Mouse (Mus musculus): ENCODE measurements around the gene Sptssb.

The Sptssb gene

GRCm38 (mm10) chr3:69859858-69860588 is at the start of gene Sptssb:
Sptssb (minus strand) TSS chr3:69859940.
- no peak for DNase-seq (ENCODE audit: low spot score)

GRCm38 (mm10) chr3:69908074-69908473 is 48.3 kb upstream of the Sptssb start:
- peak; percentile 66 for DNase-seq (ENCODE audit: low spot score)

GRCm38 (mm10) chr3:69907564-69907963 is 47.8 kb upstream of the Sptssb start:
- DNase-seq (ENCODE audit: low spot score) = no peak

GRCm38 (mm10) chr3:69902787-69903477 is 43.2 kb upstream of the Sptssb start:
- no peak for DNase-seq (ENCODE audit: low spot score)

- DNase-seq (ENCODE audit: low spot score) = no peak
Observed at GRCm38 (mm10) chr3:69902382-69902781, 42.6 kb upstream of the Sptssb start.

- no peak for DNase-seq (ENCODE audit: low spot score)
Observed at GRCm38 (mm10) chr3:69901874-69902381, 42.2 kb upstream of the Sptssb start.

- no peak for DNase-seq (ENCODE audit: low spot score)
Observed at GRCm38 (mm10) chr3:69900335-69900734, 40.6 kb upstream of the Sptssb start.

- DNase-seq (ENCODE audit: low spot score) = peak; percentile 50
Observed at GRCm38 (mm10) chr3:69897917-69898594, 38.3 kb upstream of the Sptssb start.

- no peak for DNase-seq (ENCODE audit: low spot score)
Observed at GRCm38 (mm10) chr3:69895516-69895915, 35.8 kb upstream of the Sptssb start.

GRCm38 (mm10) chr3:69892187-69893094 is 32.7 kb upstream of the Sptssb start:
- no peak for DNase-seq (ENCODE audit: low spot score)

GRCm38 (mm10) chr3:69885866-69886265 is 26.1 kb upstream of the Sptssb start:
- no peak for DNase-seq (ENCODE audit: low spot score)

GRCm38 (mm10) chr3:69883710-69884109 is 24.0 kb upstream of the Sptssb start:
- DNase-seq (ENCODE audit: low spot score) = no peak

GRCm38 (mm10) chr3:69877538-69877937 is 17.8 kb upstream of the Sptssb start:
- no peak for DNase-seq (ENCODE audit: low spot score)

- no peak for DNase-seq (ENCODE audit: low spot score)
Observed at GRCm38 (mm10) chr3:69874721-69875120, 15.0 kb upstream of the Sptssb start.

- DNase-seq (ENCODE audit: low spot score) = no peak
Observed at GRCm38 (mm10) chr3:69872661-69873327, 13.1 kb upstream of the Sptssb start.

- no peak for DNase-seq (ENCODE audit: low spot score)
Observed at GRCm38 (mm10) chr3:69871174-69871573, 11.4 kb upstream of the Sptssb start.

GRCm38 (mm10) chr3:69869702-69870101 is 10.0 kb upstream of the Sptssb start:
- no peak for DNase-seq (ENCODE audit: low spot score)

- no peak for DNase-seq (ENCODE audit: low spot score)
Observed at GRCm38 (mm10) chr3:69861789-69862395, 2.2 kb upstream of the Sptssb start.

- DNase-seq (ENCODE audit: low spot score) = no peak
Observed at GRCm38 (mm10) chr3:69860589-69861521, 1.1 kb upstream of the Sptssb start.

GRCm38 (mm10) chr3:69839485-69839884 is 20.3 kb downstream of the Sptssb start:
- DNase-seq (ENCODE audit: low spot score) = no peak
